Mouse (Mus musculus): ENCODE measurements around the gene Tigd2. TPM values are rescaled to one million over a fixed set of nuclear protein-coding genes. Genes with fewer than 3 reads are reported as not detected.

Gene Tigd2
- polyA plus RNA-seq, 1 experiment from 2014 or later: 13.6 TPM

Other genes with a start within 250 kb of the Tigd2 start
- 6.8 and 7.5 TPM in 2 replicates for gene Fam13a, start 184.3 kb upstream of the Tigd2 start, polyA plus RNA-seq (2015; fragmentation: Nextera tagmentation; extraction: Ambion mirVana)
- 2.5 and 3.0 TPM in 2 replicates for gene Gprin3, start 217.4 kb downstream of the Tigd2 start, polyA plus RNA-seq (2015; fragmentation: Nextera tagmentation; extraction: Ambion mirVana)